Comparison of ENCODE assay signal across 26 mouse cellular contexts in genomic region chr9:109806695-109807293, GRCm38 (mm10). TPM values are rescaled to one million over a fixed set of nuclear protein-coding genes. Genes with fewer than 3 reads are reported as not detected.
"Had no signal": no experiment of that assay in that cellular context is flagged by ENCODE, and none has a peak within 500 bp of the region (broad histone marks: within the 10 kb centered on the region; RNA-seq: fewer than 3 reads in every experiment).

No protein-coding gene starts in this region.

- DNase-seq: layer of hippocampus, adult 9-11 months; lung, adult 18-20 months; lung, postnatal 10 days; lung, postnatal 36 days; midbrain, embryonic 14.5 days; right cerebral cortex, adult 18-20 months; right cerebral cortex, postnatal 14 days; right cerebral cortex, postnatal 4 days; thymus, adult 2 months; thymus, postnatal 14 days; thymus, postnatal 4 days had no signal

- H3K4me3 ChIP-seq: intestine, embryonic 15.5 days; layer of hippocampus, adult 2 months; lung, embryonic 15.5 days; megakaryocyte, embryonic 14.5 days; midbrain, embryonic 10.5 days; neural tube, embryonic 12.5 days; neural tube, embryonic 15.5 days had no signal

- H3K27me3 ChIP-seq: intestine, embryonic 15.5 days; lung, embryonic 15.5 days; neural tube, embryonic 12.5 days; neural tube, embryonic 15.5 days had no signal

- H3K4me1 ChIP-seq: intestine, embryonic 15.5 days; lung, embryonic 15.5 days; megakaryocyte, embryonic 14.5 days; midbrain, embryonic 10.5 days; neural tube, embryonic 12.5 days; neural tube, embryonic 15.5 days had no signal

- H3K36me3 ChIP-seq: intestine, embryonic 15.5 days; lung, embryonic 15.5 days; midbrain, embryonic 10.5 days; neural tube, embryonic 12.5 days; neural tube, embryonic 15.5 days had no signal

- H3K9ac ChIP-seq: intestine, embryonic 15.5 days; liver, embryonic 14.5 days; lung, embryonic 15.5 days; neural tube, embryonic 12.5 days; neural tube, embryonic 15.5 days had no signal

- H3K9me3 ChIP-seq: intestine, embryonic 15.5 days; lung, embryonic 15.5 days; midbrain, embryonic 10.5 days; neural tube, embryonic 12.5 days; neural tube, embryonic 15.5 days had no signal

- H3K27ac ChIP-seq: intestine, embryonic 15.5 days; layer of hippocampus, adult 2 months; liver, embryonic 14.5 days; lung, embryonic 15.5 days; midbrain, embryonic 10.5 days; neural tube, embryonic 12.5 days; neural tube, embryonic 15.5 days; stomach, postnatal 0 days had no signal

- H3K4me2 ChIP-seq: intestine, embryonic 15.5 days; liver, embryonic 11.5 days; lung, embryonic 15.5 days; neural tube, embryonic 12.5 days; neural tube, embryonic 15.5 days had no signal

- ATAC-seq: hindbrain, embryonic 16.5 days; intestine, embryonic 15.5 days had no signal

RNA-seq across cellular contexts. Expression of gene Spink8, which starts 5.3 kb away (rescaled TPM):
- polyA plus RNA-seq: hindbrain, embryonic 16.5 days; intestine, embryonic 15.5 days; large intestine, adult 2 months; limb, embryonic 11.5 days; liver, embryonic 11.5 days; liver, embryonic 14.5 days; lung, embryonic 15.5 days; midbrain, embryonic 10.5 days; midbrain, embryonic 14.5 days; neural tube, embryonic 12.5 days; stomach, embryonic 14.5 days; stomach, postnatal 0 days had no signal

RNA-seq across cellular contexts. Expression of gene Fbxw27, which starts 16.3 kb away (rescaled TPM):
- polyA plus RNA-seq: hindbrain, embryonic 16.5 days; intestine, embryonic 15.5 days; large intestine, adult 2 months; limb, embryonic 11.5 days; limb, embryonic 14.5 days; liver, embryonic 11.5 days; liver, embryonic 14.5 days; lung, embryonic 15.5 days; midbrain, embryonic 10.5 days; midbrain, embryonic 14.5 days; neural tube, embryonic 12.5 days; neural tube, embryonic 15.5 days; stomach, embryonic 14.5 days; stomach, postnatal 0 days; thymus, adult 2 months had no signal

RNA-seq across cellular contexts. Expression of gene Camp, which starts 42.6 kb away (rescaled TPM):
- polyA plus RNA-seq: midbrain, embryonic 14.5 days had no signal
